In the genomic region with DNA sequence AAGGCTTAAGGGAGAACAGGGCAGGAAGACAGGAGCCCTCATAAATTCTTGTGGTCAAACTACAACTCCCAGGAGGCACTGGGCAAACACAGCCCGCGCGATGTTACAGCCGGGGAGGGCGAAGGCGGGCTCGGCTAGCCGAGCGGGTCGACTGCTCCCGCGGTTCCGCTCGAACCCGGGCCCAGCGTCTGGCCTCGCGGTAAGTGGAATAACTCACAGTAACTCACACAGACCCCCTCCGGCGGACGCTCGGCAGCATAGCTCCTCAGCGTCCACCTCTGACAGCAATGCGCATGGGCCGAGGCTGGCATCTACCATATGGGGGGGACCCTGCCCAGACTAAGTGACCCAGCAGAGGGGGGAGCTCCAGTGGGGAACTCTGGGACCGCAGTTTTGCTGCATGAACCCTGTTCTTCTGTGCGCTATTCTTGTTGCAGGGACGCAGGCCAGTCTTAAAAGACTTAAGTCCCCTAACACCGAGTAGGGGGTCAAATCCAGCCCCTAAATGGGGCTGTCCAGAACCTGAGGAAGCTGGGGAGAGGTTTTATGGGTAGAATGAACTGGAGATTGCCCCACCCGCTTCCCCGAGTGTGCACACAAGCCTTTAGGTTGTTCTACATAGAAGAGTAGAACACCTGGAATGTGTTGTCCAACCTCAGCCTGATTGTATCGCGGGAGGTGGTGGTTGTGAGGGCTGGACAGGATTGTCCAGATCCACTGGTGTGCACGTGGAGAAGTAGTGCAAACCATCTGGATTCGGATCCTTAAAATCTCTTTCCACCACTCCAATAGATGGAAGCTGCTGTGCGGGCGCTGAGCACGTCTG, we compare ENCODE assay signal across 7 mouse cellular contexts. TPM values are rescaled to one million over a fixed set of nuclear protein-coding genes. Genes with fewer than 3 reads are reported as not detected.
DNase-seq lines count a peak whose midpoint lies in the region; ATAC-seq lines count a peak whose summit lies in the region.

A gene (plus strand): TSS at position 112 of the 826 bp plus-strand sequence.

- peaks cover 31% of the 10 kb centered on the region for H3K36me3 ChIP-seq in intestine, embryonic 15.5 days
- H3K36me3 ChIP-seq in midbrain, embryonic 10.5 days = peaks cover 42% of the 10 kb centered on the region

- H3K27me3 ChIP-seq in intestine, embryonic 15.5 days (replicated peaks) = no peaks in the 10 kb centered on the region
- no peaks in the 10 kb centered on the region for H3K27me3 ChIP-seq in midbrain, embryonic 10.5 days (ENCODE audit: low read depth, poor library complexity, severe bottlenecking)

- peak within 1 kb of the TSS; percentile 92 for H3K9ac ChIP-seq in intestine, embryonic 15.5 days

- peak; percentile 86 for ATAC-seq in intestine, embryonic 15.5 days

- DNase-seq in adrenal gland, adult 18-20 months (ENCODE audit: low spot score in 2 of 2) = peak; percentile 70
- DNase-seq in embryo, embryonic 11 days = peak; percentile 92
- peak; percentile 66 to 73 for DNase-seq in gastrocnemius, postnatal 36 days
- peak; percentile 83 to 86 for DNase-seq in left cerebral cortex, postnatal 25 days (ENCODE audit: low spot score in 2 of 2)
- DNase-seq in midbrain, embryonic 10.5 days (ENCODE audit: low spot score) = peak; percentile 81
- DNase-seq in skeletal muscle tissue, adult 2 months (ENCODE audit: low read depth, low spot score) = peak; percentile 65

- 5% methylated on average over 38 of the region's 38 CpGs for WGBS in intestine, embryonic 15.5 days
- WGBS in midbrain, embryonic 10.5 days = 9% methylated on average over 38 of the region's 38 CpGs

- H3K9me3 ChIP-seq in intestine, embryonic 15.5 days = no peaks in the 10 kb centered on the region
- H3K9me3 ChIP-seq in midbrain, embryonic 10.5 days (replicated peaks) = no peaks in the 10 kb centered on the region

- H3K27ac ChIP-seq in intestine, embryonic 15.5 days = peak within 1 kb of the TSS; percentile 84
- peak within 1 kb of the TSS; percentile 94 for H3K27ac ChIP-seq in midbrain, embryonic 10.5 days (replicated peaks)

- peak within 1 kb of the TSS; percentile 77 for H3K4me3 ChIP-seq in intestine, embryonic 15.5 days (replicated peaks)
- peak within 1 kb of the TSS; percentile 87 for H3K4me3 ChIP-seq in midbrain, embryonic 10.5 days

- H3K4me2 ChIP-seq in intestine, embryonic 15.5 days (replicated peaks) = peak within 1 kb of the TSS; percentile 80

- intact Hi-C loops in gastrocnemius, postnatal 36 days (cut with DNase I) = no loop called here
- intact Hi-C loops in left cerebral cortex, postnatal 25 days (cut with DNase I) = no loop called here

- H3K4me1 ChIP-seq in intestine, embryonic 15.5 days (replicated peaks) = peaks cover 20% of the 10 kb centered on the region
- H3K4me1 ChIP-seq in midbrain, embryonic 10.5 days = peaks cover 14% of the 10 kb centered on the region

RNA-seq across cellular contexts. Expression of the gene that starts here (rescaled TPM):
- total RNA-seq in adrenal gland, adult 18-20 months (2021) = 100 to 1,000 TPM in 1 of 2 experiments, 10 to 100 TPM in 1; 97.1 to 109 TPM
- 100 to 1,000 TPM; 155 TPM for total RNA-seq in gastrocnemius, postnatal 36 days (2021)
- 158 and 180 TPM in 2 replicates for polyA plus RNA-seq in intestine, embryonic 15.5 days (2015; fragmentation: Nextera tagmentation; extraction: Ambion mirVana)
- total RNA-seq in left cerebral cortex, postnatal 25 days (2021) = 10 to 100 TPM; 33.7 to 37.6 TPM
- 128 and 130 TPM in 2 replicates for polyA plus RNA-seq in midbrain, embryonic 10.5 days (2016; fragmentation: Nextera tagmentation; extraction: Ambion mirVana)

Comparison
In these comparisons a context has a peak if more than half of its experiments do, and no peak if none do; other contexts are left out.
1. Peak in every context shown above with its lines: DNase-seq, ATAC-seq, H3K4me3 ChIP-seq and H3K27ac ChIP-seq.